Mouse (Mus musculus) brown adipose tissue, adult 24 weeks (tissue): ENCODE data around the gene Sept1. TPM values are rescaled to one million over a fixed set of nuclear protein-coding genes. Genes with fewer than 3 reads are reported as not detected.

Experiments
- H3K27ac ChIP-seq: fragments of 200-500 bp; replicated peaks from 2 replicates; pipeline ENCODE4 v1.5.1; 2012; ENCODE audit warnings: low read depth, mild to moderate bottlenecking, low read length
- H3K4me1 ChIP-seq: fragments of 200-500 bp; 2 replicates; pipeline ENCODE4 v1.6.1; 2012; ENCODE audit warnings: low read length, mixed read lengths; ENCODE audit not compliant: control insufficient read depth, insufficient read depth, insufficient read length
- H3K4me3 ChIP-seq: fragments of 200-500 bp; 2 replicates; pipeline ENCODE4 v1.5.1; 2012; ENCODE audit warnings: low read depth, mild to moderate bottlenecking, low read length, moderate library complexity; ENCODE audit not compliant: insufficient read depth
- polyA plus RNA-seq: library from polyadenylated mRNA; stranded (reverse); fragments of >200 nt; gene quantifications from 2 replicates; pipeline ENCODE4 v1.2.4, GENCODE M21; 2012; ENCODE audit not compliant: missing spikeins, insufficient read depth, insufficient read length

Sept1 gene
- polyA plus RNA-seq, 1 experiment, result 19.3 TPM

DNA sequence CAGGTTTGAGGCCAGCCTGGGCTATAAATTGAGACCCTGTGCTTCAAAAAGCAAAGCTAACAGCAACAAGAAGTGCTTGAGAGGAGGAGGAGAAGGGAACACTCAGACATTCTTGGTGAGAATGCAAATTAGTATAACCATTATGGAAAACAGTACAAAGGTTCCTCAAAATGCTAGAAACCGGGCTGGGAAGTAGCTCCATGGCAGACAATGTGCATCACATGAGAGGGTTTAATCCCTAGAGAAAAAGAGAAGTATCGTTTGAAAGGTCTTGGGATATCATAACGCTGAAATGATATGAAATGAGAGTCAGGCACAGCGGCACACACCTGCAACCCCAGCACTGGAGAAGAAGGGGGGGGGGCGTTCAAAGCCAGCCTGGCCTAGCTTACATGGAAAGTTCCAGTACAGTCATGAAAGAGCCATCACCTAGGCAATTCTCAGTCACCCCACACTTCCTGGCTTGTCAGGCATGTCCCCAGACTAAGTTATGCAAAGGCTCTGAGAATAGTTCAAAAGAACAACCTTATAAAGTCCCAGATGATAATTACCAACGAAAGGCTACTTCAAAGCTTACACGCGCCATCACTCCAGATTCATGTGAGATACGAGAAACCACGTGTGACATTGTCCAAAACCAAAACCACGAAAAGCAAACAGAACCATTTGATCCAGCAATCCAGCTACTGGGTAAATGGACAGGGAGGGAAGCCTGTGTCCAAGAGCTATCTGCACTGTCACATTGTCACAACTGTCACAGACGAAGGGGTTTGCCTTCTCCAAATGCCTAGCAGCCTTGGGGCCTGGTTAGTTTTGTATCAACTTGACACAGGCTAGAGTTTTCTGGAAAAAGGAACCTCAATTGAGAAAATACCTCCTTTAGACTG lies 67.1 kb downstream of the Sept1 start:
- Histone ChIP-seq H3K27ac (no peak overlapping the region), H3K4me3 (no peak overlapping the region)

More for the DNA sequence above, 67.1 kb downstream of the Sept1 start:
- no peaks in the 10 kb centered on the region for H3K4me1 ChIP-seq

Other genes with a start within 250 kb of the Sept1 start
- gene Mvp, start 218.5 kb downstream of the Sept1 start, polyA plus RNA-seq, result 27.9 and 52.7 TPM in 2 replicates
- gene Pagr1b, start 216.6 kb downstream of the Sept1 start, polyA plus RNA-seq, result 14.1 TPM in 1 of 2 replicates, not detected in the other
- gene Pagr1a, start 215.8 kb downstream of the Sept1 start, polyA plus RNA-seq, result 5.9 and 26.0 TPM in 2 replicates
- gene Gm42742, start 212.0 kb downstream of the Sept1 start, polyA plus RNA-seq, result 12.4 TPM in 1 of 2 replicates, not detected in the other
- gene Prrt2, start 211.9 kb downstream of the Sept1 start, polyA plus RNA-seq, result 0.55 and 0.58 TPM in 2 replicates
- gene Maz, start 206.1 kb downstream of the Sept1 start, polyA plus RNA-seq, result 23.3 and 33.6 TPM in 2 replicates
- gene Kif22, start 190.7 kb downstream of the Sept1 start, polyA plus RNA-seq, result not detected in 2 replicates
- gene Zg16, start 145.8 kb downstream of the Sept1 start, polyA plus RNA-seq, result not detected in 2 replicates
- gene AI467606, start 141.8 kb downstream of the Sept1 start, polyA plus RNA-seq, result 0.96 and 1.8 TPM in 2 replicates
- gene Qprt, start 110.9 kb downstream of the Sept1 start, polyA plus RNA-seq, result 0.75 and 1.5 TPM in 2 replicates
- gene Spn, start 95.3 kb downstream of the Sept1 start, polyA plus RNA-seq, result 0.44 TPM in 1 of 2 replicates, not detected in the other
- gene Cd2bp2, start 37.1 kb downstream of the Sept1 start, polyA plus RNA-seq, result 15.3 and 17.4 TPM in 2 replicates
- 9.8 and 12.8 TPM in 2 replicates for gene Tbc1d10b, start 24.7 kb downstream of the Sept1 start, polyA plus RNA-seq
- gene Mylpf, start 24.2 kb downstream of the Sept1 start, polyA plus RNA-seq, result 335 and 418 TPM in 2 replicates
- gene Zfp553, start 69 bp downstream of the Sept1 start, polyA plus RNA-seq, result 3.3 and 3.4 TPM in 2 replicates
- 7.1 and 14.4 TPM in 2 replicates for gene Zfp771, start 11.1 kb upstream of the Sept1 start, polyA plus RNA-seq
- 38.1 and 41.3 TPM in 2 replicates for gene Dctpp1, start 27.6 kb upstream of the Sept1 start, polyA plus RNA-seq
- 125 and 144 TPM in 2 replicates for gene Sephs2, start 40.9 kb upstream of the Sept1 start, polyA plus RNA-seq
- 1.1 and 2.3 TPM in 2 replicates for gene Itgal, start 63.1 kb upstream of the Sept1 start, polyA plus RNA-seq
- 26.6 and 27.5 TPM in 2 replicates for gene Zfp768, start 112.5 kb upstream of the Sept1 start, polyA plus RNA-seq
- 1.5 and 1.8 TPM in 2 replicates for gene Zfp747, start 142.9 kb upstream of the Sept1 start, polyA plus RNA-seq
- 1.0 and 1.4 TPM in 2 replicates for gene 9130019O22Rik, start 154.0 kb upstream of the Sept1 start, polyA plus RNA-seq
- 3.4 and 3.6 TPM in 2 replicates for gene E430018J23Rik, start 160.5 kb upstream of the Sept1 start, polyA plus RNA-seq
- 1.6 and 2.6 TPM in 2 replicates for gene Zfp764, start 173.7 kb upstream of the Sept1 start, polyA plus RNA-seq
- gene Zfp688, start 188.9 kb upstream of the Sept1 start, polyA plus RNA-seq, result 4.1 and 6.6 TPM in 2 replicates
- gene Zfp689, start 216.0 kb upstream of the Sept1 start, polyA plus RNA-seq, result 0.40 and 1.3 TPM in 2 replicates
- 26.0 and 27.1 TPM in 2 replicates for gene Prr14, start 226.5 kb upstream of the Sept1 start, polyA plus RNA-seq
- gene Fbrs, start 246.1 kb upstream of the Sept1 start, polyA plus RNA-seq, result 16.5 and 18.2 TPM in 2 replicates